Mouse (Mus musculus) lung, adult 2 months (tissue): ENCODE measurements around the gene Cox8a. TPM values are rescaled to one million over a fixed set of nuclear protein-coding genes. Genes with fewer than 3 reads are reported as not detected.

ENCODE experiments used
- DNase-seq: peaks from one replicate; pipeline ENCODE4 v3.0.0; 2022
- H3K4me1 ChIP-seq: fragments of 200-500 bp; 2 replicates; pipeline ENCODE4 v1.6.1; 2011; ENCODE audit warnings: low read length; ENCODE audit not compliant: control insufficient read depth, insufficient read depth
- H3K4me3 ChIP-seq: fragments of 200-500 bp; replicated peaks from 2 replicates; pipeline ENCODE3; 2011; ENCODE audit warnings: low read depth, mild to moderate bottlenecking, control low read depth, low read length; ENCODE audit errors: extremely low read depth
- CTCF ChIP-seq: fragments of 200-500 bp; IDR thresholded peaks from 2 replicates; pipeline ENCODE4 v1.5.1; 2011; ENCODE audit warnings: mild to moderate bottlenecking, low read length, control low read depth; ENCODE audit not compliant: insufficient read depth
- POLR2A ChIP-seq: fragments of 200-500 bp; IDR thresholded peaks from 2 replicates; pipeline ENCODE4 v1.6.1; 2011; ENCODE audit warnings: low read depth, mild to moderate bottlenecking, control low read depth, low read length, borderline replicate concordance; ENCODE audit errors: extremely low read depth
- WGBS: fragments of 180-500 bp; shearing (Covaris S2); methylation state at CpG from one replicate; pipeline ENCODE4 v1.1.7; 2018; 5-methylcytosine and 5-hydroxymethylcytosine counted together
- polyA plus RNA-seq: library from polyadenylated mRNA; depleted of rRNA; stranded (reverse); fragments of >200 nt; gene quantifications from 2 replicates; pipeline ENCODE4 v1.2.3, GENCODE M21; 2012; rRNA removed

Gene Cox8a
- polyA plus RNA-seq, 1 experiment: 984 TPM

GRCm38 (mm10) chr19:7166200-7166711 is 51.2 kb downstream of the Cox8a start:
- H3K4me1 ChIP-seq: no peaks in the 10 kb centered on the region
- 6% methylated on average over 15 of the region's 15 CpGs for WGBS
- no peak for DNase-seq
- H3K4me3 ChIP-seq: no peak overlapping the region
- TF ChIP-seq CTCF (no peak), POLR2A (no peak)

- H3K4me1 ChIP-seq: no peaks in the 10 kb centered on the region
- no peak for DNase-seq
- no peak for TF ChIP-seq CTCF
- TF ChIP-seq POLR2A: no peak
- WGBS: under 1% methylated on average over 70 of the region's 105 CpGs
- no peak overlapping the region for H3K4me3 ChIP-seq
These were observed 51.8 kb downstream of the Cox8a start for GRCm38 (mm10) chr19:7165509-7166199.

Other genes starting within 250 kb of the Cox8a start
- 47.1 and 53.6 TPM in 2 replicates for gene Ppp1r14b, start 242.6 kb downstream of the Cox8a start, polyA plus RNA-seq
- gene Plcb3, start 241.1 kb downstream of the Cox8a start, polyA plus RNA-seq: 109 and 124 TPM in 2 replicates
- 42.3 and 51.3 TPM in 2 replicates for gene Fkbp2, start 237.1 kb downstream of the Cox8a start, polyA plus RNA-seq
- 30.1 and 35.3 TPM in 2 replicates for gene Vegfb, start 230.0 kb downstream of the Cox8a start, polyA plus RNA-seq
- 36.9 and 38.9 TPM in 2 replicates for gene Dnajc4, start 225.0 kb downstream of the Cox8a start, polyA plus RNA-seq
- 27.5 and 29.9 TPM in 2 replicates for gene Nudt22, start 221.5 kb downstream of the Cox8a start, polyA plus RNA-seq
- gene Trpt1, start 221.5 kb downstream of the Cox8a start, polyA plus RNA-seq: 15.1 and 15.6 TPM in 2 replicates
- 36.8 and 41.6 TPM in 2 replicates for gene Fermt3, start 198.1 kb downstream of the Cox8a start, polyA plus RNA-seq
- 25.0 and 31.4 TPM in 2 replicates for gene Stip1, start 177.6 kb downstream of the Cox8a start, polyA plus RNA-seq
- gene Macrod1, start 160.8 kb downstream of the Cox8a start, polyA plus RNA-seq: 42.0 and 44.3 TPM in 2 replicates
- 0.29 and 0.40 TPM in 2 replicates for gene Flrt1, start 111.9 kb downstream of the Cox8a start, polyA plus RNA-seq
- gene Otub1, start 11.3 kb downstream of the Cox8a start, polyA plus RNA-seq: 74.5 and 82.0 TPM in 2 replicates
- gene Naa40, start 23.6 kb upstream of the Cox8a start, polyA plus RNA-seq: 14.9 and 18.5 TPM in 2 replicates
- gene Rcor2, start 49.7 kb upstream of the Cox8a start, polyA plus RNA-seq: 1.7 and 3.3 TPM in 2 replicates
- gene Mark2, start 124.2 kb upstream of the Cox8a start, polyA plus RNA-seq: 68.6 and 94.1 TPM in 2 replicates
- gene Spindoc, start 165.4 kb upstream of the Cox8a start, polyA plus RNA-seq: 19.0 and 19.3 TPM in 2 replicates
- gene 2700081O15Rik, start 200.0 kb upstream of the Cox8a start, polyA plus RNA-seq: 26.2 and 36.7 TPM in 2 replicates